Mouse (Mus musculus) E14TG2a.4 (cell line): ENCODE measurements at regions not wholly inside any gene's neighbourhood (a gene's known extent, or its start where the extent isn't known, plus 50 kb on each side); places are given as distances from the start of the nearest gene placed in this dataset.

ENCODE experiments used
- H3K27me3 ChIP-seq: 2 replicates; pipeline ENCODE4 v1.6.1; 2014; ENCODE audit warnings: low read length, control low read depth; ENCODE audit not compliant: insufficient read depth
- H3K36me3 ChIP-seq: 2 replicates; pipeline ENCODE4 v1.6.1; 2014; ENCODE audit warnings: low read length, control low read depth; ENCODE audit not compliant: insufficient read depth
- H3K4me1 ChIP-seq: replicated peaks from 2 replicates; pipeline ENCODE4 v1.6.1; 2014; ENCODE audit warnings: low read depth, low read length, control low read depth
- H3K4me3 ChIP-seq: replicated peaks from 2 replicates; pipeline ENCODE4 v1.5.1; 2014; ENCODE audit warnings: mild to moderate bottlenecking, low read length
- H3K9me3 ChIP-seq: 2 replicates; pipeline ENCODE4 v1.6.1; 2014; ENCODE audit warnings: low read length, control low read depth
- CTCF ChIP-seq: conservative IDR thresholded peaks from 2 replicates; pipeline ENCODE4 v1.5.1; 2014; ENCODE audit warnings: low read length
- NANOG ChIP-seq: IDR thresholded peaks from 2 replicates; pipeline ENCODE4 v1.6.1; 2014; ENCODE audit warnings: borderline replicate concordance, low read length, mixed read lengths
- POU5F1 ChIP-seq: IDR thresholded peaks from 2 replicates; pipeline ENCODE4 v1.6.1; 2014; ENCODE audit warnings: low read length, borderline replicate concordance

DNA sequence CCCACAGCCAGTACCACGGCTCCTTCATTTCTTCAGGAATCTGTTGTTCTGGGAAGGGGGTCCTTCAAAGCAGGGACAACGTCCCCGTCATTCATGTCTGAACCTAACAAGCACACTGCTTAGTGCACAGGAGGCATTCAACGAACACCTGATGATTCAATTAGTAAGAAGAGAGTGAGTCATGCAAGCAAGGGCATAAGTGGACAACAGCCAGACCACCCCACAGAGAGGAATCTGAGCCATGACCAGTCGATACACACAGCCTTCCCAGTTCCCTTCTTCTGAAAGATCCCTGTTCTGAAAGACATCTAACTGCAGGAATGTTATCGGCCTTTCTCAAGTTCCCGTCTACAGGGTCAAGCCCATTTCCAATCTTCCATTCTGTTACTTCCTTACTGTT is 231.6 kb downstream of the Gm26897 start:
- Histone ChIP-seq H3K9me3 (peaks cover 7% of the 10 kb centered on the region; the same call in 1 of the 2 replicates), H3K36me3 (no peaks in the 10 kb centered on the region), H3K4me3 (no peak overlapping the region), H3K27me3 (peaks cover 7% of the 10 kb centered on the region; the same call in 1 of the 2 replicates), H3K4me1 (peaks cover 3% of the 10 kb centered on the region; the same call in 1 of the 2 replicates)
- TF ChIP-seq CTCF (no peak), POU5F1 (no peak)

DNA sequence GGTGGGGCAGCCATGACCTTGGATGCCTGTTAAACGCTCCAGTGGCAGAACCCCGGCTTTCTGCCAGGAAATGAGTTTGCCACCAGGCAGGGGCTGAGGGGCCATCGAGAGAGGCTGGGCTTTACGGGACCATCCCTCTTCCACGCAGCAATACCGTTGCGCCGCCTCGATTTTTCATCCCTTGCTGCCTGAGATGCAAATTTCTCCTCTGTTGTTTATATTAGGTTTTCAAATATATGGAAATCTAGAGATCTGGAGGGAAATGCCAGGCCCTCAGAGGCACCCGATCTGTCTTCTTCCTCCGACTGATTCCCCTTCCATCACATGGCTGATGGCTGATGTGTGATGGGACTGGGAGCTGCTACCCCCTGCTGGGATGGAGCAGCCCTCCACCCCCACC is 234.4 kb downstream of the Gm26897 start:
- H3K27me3 ChIP-seq: peaks cover 12% of the 10 kb centered on the region
- H3K36me3 ChIP-seq: no peaks in the 10 kb centered on the region
- H3K4me3 ChIP-seq: no peak overlapping the region
- no peak for TF ChIP-seq POU5F1
- TF ChIP-seq NANOG: no peak
- no peak for TF ChIP-seq CTCF
- H3K9me3 ChIP-seq: peaks cover 7% of the 10 kb centered on the region; the same call in 1 of the 2 replicates
- H3K4me1 ChIP-seq: peaks cover 3% of the 10 kb centered on the region; the same call in 1 of the 2 replicates

DNA sequence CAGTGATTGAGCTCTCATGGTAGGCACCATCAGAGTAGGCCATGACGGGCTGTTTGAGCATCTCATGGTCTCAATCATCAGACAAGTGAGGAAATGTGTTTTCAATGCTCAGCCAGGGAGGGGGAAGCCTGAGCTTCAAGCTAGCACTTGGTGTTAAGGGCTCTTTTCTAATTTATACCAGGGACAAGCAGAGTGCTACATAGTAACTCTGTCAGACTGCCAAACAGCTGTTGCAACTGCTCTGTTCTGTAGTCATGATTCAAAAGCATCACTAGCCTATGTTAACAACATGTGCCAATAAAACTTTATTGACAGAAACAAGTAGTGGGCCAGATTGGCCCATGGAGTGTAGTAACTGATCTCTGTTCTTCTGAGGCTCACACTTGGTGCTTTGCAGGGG is 235.0 kb downstream of the Gm26897 start:
- no peak overlapping the region for H3K4me3 ChIP-seq
- H3K36me3 ChIP-seq: no peaks in the 10 kb centered on the region
- peaks cover 7% of the 10 kb centered on the region; the same call in 1 of the 2 replicates for H3K9me3 ChIP-seq
- H3K4me1 ChIP-seq: peaks cover 3% of the 10 kb centered on the region; the same call in 1 of the 2 replicates
- H3K27me3 ChIP-seq: peaks cover 16% of the 10 kb centered on the region
- TF ChIP-seq POU5F1: no peak
- no peak for TF ChIP-seq NANOG
- no peak for TF ChIP-seq CTCF

DNA sequence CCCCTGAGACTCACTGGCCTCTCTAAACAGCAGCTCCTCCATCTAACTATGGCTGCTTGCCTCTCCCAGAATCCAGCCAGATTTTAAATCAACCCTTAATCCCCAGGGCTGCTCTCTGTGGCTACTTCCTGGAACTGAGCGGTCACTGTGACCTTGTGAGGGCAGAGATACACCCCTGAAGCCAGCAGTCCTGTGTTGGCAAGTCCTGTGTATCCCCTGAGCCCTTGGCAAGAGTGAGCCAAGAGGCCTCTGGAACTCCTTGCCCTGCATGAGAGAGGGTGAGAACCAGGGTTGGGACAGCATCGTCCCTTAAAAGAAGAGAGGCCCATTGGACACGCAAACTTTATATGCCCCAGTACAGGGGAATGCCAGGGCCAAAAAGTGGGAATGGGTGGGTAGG is 237.5 kb downstream of the Gm26897 start:
- H3K27me3 ChIP-seq: peaks cover 16% of the 10 kb centered on the region
- H3K4me3 ChIP-seq: no peak overlapping the region
- TF ChIP-seq CTCF (no peak), POU5F1 (no peak), NANOG (no peak)
- peaks cover 10% of the 10 kb centered on the region for H3K9me3 ChIP-seq
- H3K4me1 ChIP-seq: peaks cover 3% of the 10 kb centered on the region; the same call in 1 of the 2 replicates
- no peaks in the 10 kb centered on the region for H3K36me3 ChIP-seq

DNA sequence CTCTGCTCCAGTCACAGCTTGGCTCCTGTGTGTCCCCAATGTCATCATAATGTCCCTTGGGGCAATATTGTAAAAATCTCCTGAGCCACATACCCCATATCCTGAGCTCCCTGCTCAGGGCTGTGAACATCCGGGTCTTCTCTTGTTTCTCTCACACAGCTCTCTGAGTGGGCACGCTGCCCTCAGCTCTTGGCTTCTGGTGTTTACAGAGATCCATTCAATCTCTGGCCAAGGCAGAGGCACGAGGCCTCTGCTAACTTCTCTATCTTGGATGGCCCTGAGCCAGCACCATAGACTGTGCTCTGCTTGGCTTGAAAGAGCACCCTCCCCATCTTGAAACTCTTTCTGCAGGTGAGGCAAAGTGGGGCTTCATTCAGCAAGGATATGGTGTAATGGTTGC is 238.2 kb downstream of the Gm26897 start:
- TF ChIP-seq NANOG (no peak), POU5F1 (no peak), CTCF (no peak)
- H3K36me3 ChIP-seq: no peaks in the 10 kb centered on the region
- peaks cover 14% of the 10 kb centered on the region for H3K27me3 ChIP-seq
- no peak overlapping the region for H3K4me3 ChIP-seq
- H3K4me1 ChIP-seq: peaks cover 3% of the 10 kb centered on the region; the same call in 1 of the 2 replicates
- H3K9me3 ChIP-seq: peaks cover 8% of the 10 kb centered on the region

DNA sequence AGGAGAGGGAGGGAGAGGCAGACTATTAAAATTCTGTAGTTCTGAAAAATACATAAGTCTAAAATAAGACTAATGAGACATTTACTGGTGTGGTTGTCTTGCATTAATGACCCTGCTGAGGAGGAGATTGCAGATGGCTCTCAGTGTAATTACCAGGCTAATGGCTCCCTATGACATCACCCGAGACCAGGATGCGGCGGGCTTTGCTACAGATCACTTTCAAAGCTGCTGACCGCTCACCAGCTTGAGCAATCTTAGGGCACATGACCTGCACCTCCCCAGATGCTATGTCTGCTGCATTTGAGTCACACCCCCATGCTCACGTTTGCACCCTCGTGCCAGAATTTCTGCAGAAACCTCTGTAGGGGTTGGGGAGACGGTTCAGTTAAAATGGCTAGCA is 242.0 kb downstream of the Gm26897 start:
- TF ChIP-seq POU5F1: no peak
- no peak for TF ChIP-seq NANOG
- no peak for TF ChIP-seq CTCF
- H3K4me3 ChIP-seq: no peak overlapping the region
- no peaks in the 10 kb centered on the region for H3K36me3 ChIP-seq
- peaks cover 8% of the 10 kb centered on the region for H3K9me3 ChIP-seq
- H3K4me1 ChIP-seq: no peaks in the 10 kb centered on the region
- peaks cover 9% of the 10 kb centered on the region; the same call in 1 of the 2 replicates for H3K27me3 ChIP-seq

DNA sequence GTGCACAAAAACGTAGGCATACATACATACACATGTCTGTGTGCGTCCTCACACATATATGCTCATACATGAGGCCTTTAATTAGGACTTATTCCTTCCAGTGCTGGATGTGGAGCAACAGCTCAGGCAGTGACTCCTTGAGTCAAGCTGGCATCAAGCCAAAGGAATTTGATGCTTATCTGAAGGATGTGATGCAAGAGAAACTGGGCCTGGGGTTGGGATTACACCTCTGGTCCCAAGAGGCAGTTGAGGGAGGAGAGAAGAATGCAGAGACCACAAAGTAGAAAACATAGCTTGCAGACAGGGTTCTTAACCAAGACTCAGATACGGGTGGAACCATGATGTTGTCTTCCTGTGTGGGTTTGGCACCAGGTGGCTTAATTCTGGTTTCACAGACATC is 245.9 kb downstream of the Gm26897 start:
- Histone ChIP-seq H3K36me3 (no peaks in the 10 kb centered on the region), H3K4me3 (no peak overlapping the region), H3K9me3 (peaks cover 7% of the 10 kb centered on the region), H3K4me1 (no peaks in the 10 kb centered on the region), H3K27me3 (no peaks in the 10 kb centered on the region; the same call in 1 of the 2 replicates)
- TF ChIP-seq POU5F1: no peak
- no peak for TF ChIP-seq CTCF
- no peak for TF ChIP-seq NANOG

DNA sequence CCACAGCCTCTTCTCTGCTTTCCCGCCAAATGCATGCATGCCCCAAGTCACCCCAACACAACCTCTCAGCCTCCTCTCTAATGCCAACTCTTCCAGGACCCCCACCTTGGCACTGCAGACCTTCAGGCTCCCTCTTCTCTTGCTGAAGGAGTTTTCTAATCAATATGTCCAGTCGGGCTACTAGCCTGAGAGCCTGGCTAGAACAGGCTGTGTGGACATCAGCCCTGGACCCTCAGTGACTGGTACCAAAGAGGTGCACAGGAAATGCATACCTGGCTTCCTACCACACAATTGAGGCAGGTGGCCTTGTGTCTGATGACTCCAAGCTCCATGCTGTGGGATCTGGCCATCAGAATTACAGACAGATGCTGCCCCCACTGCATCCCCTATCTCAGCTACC is 248.4 kb downstream of the Gm26897 start:
- Histone ChIP-seq H3K36me3 (no peaks in the 10 kb centered on the region), H3K4me3 (no peak overlapping the region), H3K4me1 (no peaks in the 10 kb centered on the region), H3K27me3 (peaks cover 5% of the 10 kb centered on the region; the same call in 1 of the 2 replicates), H3K9me3 (no peaks in the 10 kb centered on the region; the same call in 1 of the 2 replicates)
- TF ChIP-seq NANOG (no peak), CTCF (no peak), POU5F1 (no peak)

DNA sequence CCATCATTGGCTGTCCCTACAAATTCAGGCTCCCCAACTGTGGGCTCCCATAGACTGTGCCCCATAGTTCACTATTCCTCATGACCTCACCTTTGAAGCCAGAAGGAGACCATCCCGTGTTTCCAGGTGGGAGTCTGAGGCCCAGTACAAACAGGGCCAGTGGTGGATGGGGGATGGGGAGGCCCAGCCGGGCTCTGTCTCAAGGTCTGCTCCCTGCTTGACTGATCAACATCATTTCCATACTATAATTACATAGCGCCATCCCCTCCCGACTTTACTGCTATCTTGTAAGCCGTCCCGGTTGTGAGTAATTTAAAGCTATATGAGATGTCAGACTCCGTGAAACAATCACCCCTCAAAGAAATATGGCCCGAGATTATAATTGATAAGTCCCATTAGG is 252.3 kb downstream of the Gm26897 start:
- no peaks in the 10 kb centered on the region for H3K4me1 ChIP-seq
- no peaks in the 10 kb centered on the region; the same call in 1 of the 2 replicates for H3K9me3 ChIP-seq
- H3K4me3 ChIP-seq: no peak overlapping the region
- peaks cover 10% of the 10 kb centered on the region; the same call in 1 of the 2 replicates for H3K27me3 ChIP-seq
- no peak for TF ChIP-seq NANOG
- TF ChIP-seq POU5F1: no peak
- TF ChIP-seq CTCF: no peak
- H3K36me3 ChIP-seq: no peaks in the 10 kb centered on the region
